Mouse (Mus musculus): ENCODE measurements around the gene Spint1. TPM values are rescaled to one million over a fixed set of nuclear protein-coding genes. Genes with fewer than 3 reads are reported as not detected.

Spint1 gene
- polyA plus RNA-seq, 1 experiment from 2014 or later, result 1.00 TPM

DNA sequence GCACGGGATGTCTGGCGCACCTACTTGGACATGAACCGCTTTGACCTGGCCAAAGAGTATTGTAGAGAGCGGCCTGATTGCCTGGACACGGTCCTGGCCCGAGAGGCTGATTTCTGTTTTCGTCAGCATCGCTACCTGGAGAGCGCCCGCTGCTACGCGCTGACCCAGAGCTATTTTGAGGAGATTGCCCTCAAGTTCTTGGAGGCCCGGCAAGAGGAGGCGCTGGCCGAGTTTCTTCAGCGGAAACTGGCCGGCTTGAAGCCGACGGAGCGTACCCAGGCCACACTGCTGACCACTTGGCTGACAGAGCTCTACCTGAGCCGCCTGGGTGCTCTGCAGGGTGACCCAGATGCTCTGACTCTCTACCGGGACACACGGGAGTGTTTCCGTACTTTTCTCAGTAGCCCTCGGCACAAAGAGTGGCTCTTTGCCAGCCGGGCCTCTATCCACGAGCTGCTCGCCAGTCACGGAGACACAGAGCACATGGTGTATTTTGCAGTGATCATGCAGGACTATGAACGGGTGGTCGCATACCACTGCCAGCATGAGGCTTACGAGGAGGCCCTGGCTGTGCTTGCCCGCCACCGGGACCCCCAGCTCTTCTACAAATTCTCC, 56.7 kb downstream of the Spint1 start:
- Histone ChIP-seq H3K36me3 (peaks cover 83% of the 10 kb centered on the region), H3K27me3 (replicated peaks) (no peaks in the 10 kb centered on the region), H3K27ac (ENCODE audit: poor library complexity, severe bottlenecking) (no peak overlapping the region), H3K4me3 (no peak overlapping the region), H3K4me2 (no peak overlapping the region), H3K9me3 (replicated peaks) (no peaks in the 10 kb centered on the region), H3K9ac (no peak overlapping the region), H3K4me1 (replicated peaks) (peaks cover 12% of the 10 kb centered on the region)
- ATAC-seq (ENCODE audit: insufficient number of reproducible peaks, low FRiP score), result no peak
- 89% methylated on average over 34 of the region's 34 CpGs for WGBS

DNA sequence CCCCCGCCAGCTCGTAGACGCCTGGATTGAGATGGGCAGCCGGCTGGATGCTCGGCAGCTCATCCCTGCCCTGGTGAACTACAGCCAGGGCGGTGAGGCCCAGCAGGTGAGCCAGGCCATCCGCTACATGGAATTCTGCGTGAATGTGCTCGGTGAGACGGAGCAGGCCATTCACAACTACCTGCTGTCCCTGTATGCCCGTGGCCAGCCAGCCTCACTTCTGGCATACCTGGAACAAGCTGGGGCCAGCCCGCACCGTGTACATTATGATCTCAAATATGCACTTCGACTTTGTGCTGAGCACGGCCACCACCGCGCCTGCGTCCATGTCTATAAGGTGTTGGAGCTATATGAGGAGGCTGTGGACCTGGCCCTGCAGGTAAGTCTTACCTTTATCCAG, 57.2 kb downstream of the Spint1 start:
- H3K27ac ChIP-seq (ENCODE audit: poor library complexity, severe bottlenecking), result no peak overlapping the region
- no peak overlapping the region for H3K9ac ChIP-seq
- 92% methylated on average over 18 of the region's 18 CpGs for WGBS
- peaks cover 84% of the 10 kb centered on the region for H3K36me3 ChIP-seq
- peaks cover 9% of the 10 kb centered on the region for H3K4me1 ChIP-seq (replicated peaks)
- no peak for ATAC-seq (ENCODE audit: insufficient number of reproducible peaks, low FRiP score)
- H3K9me3 ChIP-seq (replicated peaks), result no peaks in the 10 kb centered on the region
- no peak overlapping the region for H3K4me3 ChIP-seq
- H3K27me3 ChIP-seq (replicated peaks), result no peaks in the 10 kb centered on the region
- H3K4me2 ChIP-seq, result no peak overlapping the region

DNA sequence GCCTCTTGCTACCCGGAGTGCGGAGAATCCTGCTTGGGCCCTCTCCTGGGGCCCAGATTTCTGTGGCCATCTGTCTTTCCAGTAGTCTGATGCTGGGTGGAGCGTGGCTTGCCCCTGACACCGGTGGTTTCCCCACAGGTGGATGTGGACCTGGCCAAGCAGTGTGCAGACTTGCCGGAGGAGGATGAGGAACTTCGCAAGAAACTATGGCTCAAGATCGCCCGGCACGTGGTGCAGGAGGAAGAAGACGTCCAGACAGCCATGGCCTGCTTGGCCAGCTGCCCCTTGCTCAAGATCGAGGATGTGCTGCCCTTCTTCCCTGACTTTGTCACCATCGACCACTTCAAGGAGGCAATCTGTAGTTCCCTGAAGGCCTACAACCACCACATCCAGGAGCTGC, 59.6 kb downstream of the Spint1 start:
- no peak for ATAC-seq (ENCODE audit: insufficient number of reproducible peaks, low FRiP score)
- H3K9me3 ChIP-seq (replicated peaks), result no peaks in the 10 kb centered on the region
- H3K27me3 ChIP-seq (replicated peaks), result no peaks in the 10 kb centered on the region
- no peak overlapping the region for H3K4me3 ChIP-seq
- H3K27ac ChIP-seq (ENCODE audit: poor library complexity, severe bottlenecking), result no peak overlapping the region
- no peak overlapping the region for H3K9ac ChIP-seq
- H3K36me3 ChIP-seq, result peaks cover 67% of the 10 kb centered on the region
- no peak overlapping the region for H3K4me2 ChIP-seq
- WGBS, result 91% methylated on average over 12 of the region's 12 CpGs
- peaks cover 23% of the 10 kb centered on the region for H3K4me1 ChIP-seq (replicated peaks)

DNA sequence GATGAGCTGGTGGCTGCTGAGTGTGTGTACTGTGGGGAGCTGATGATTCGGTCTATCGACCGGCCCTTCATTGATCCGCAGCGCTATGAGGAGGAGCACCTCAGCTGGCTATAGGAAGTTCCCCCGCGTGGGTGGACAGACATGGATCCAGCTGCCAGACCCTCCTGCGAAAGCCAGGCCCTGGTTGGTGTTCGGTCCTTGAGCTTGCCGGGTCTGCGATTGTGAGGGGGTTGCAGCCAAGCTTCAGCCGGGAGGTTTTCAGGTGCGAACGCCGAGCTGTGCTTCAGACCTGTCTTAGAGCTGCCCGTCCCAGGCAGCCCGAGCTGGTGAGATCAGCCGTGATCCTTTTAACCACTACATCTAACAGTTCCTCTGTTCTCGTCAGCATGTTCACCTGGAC, 60.3 kb downstream of the Spint1 start:
- Histone ChIP-seq H3K4me1 (replicated peaks) (peaks cover 23% of the 10 kb centered on the region), H3K4me3 (no peak overlapping the region), H3K27me3 (replicated peaks) (no peaks in the 10 kb centered on the region), H3K4me2 (no peak overlapping the region), H3K36me3 (peaks cover 60% of the 10 kb centered on the region), H3K9me3 (replicated peaks) (no peaks in the 10 kb centered on the region), H3K27ac (ENCODE audit: poor library complexity, severe bottlenecking) (no peak overlapping the region), H3K9ac (no peak overlapping the region)
- 92% methylated on average over 19 of the region's 19 CpGs for WGBS
- ATAC-seq (ENCODE audit: insufficient number of reproducible peaks, low FRiP score), result no peak

DNA sequence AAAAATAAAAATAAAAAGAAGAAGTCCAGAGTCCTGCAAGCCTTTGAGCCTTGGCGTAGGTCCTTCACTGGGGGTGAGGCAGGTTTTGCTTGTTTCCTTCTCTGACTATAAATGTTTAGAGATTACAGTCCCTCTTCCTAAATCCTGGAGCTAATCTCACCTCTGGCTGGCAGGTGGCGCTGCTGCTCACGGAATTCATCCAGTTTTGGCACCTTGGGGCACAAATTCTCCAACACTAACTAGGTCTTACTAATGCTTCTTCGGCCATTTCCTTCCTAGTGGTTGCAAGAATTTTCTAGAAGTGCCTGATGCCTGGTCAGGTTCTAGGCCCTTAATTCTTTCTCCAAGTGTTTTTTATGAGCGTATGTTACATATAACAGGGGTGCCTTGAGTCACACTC, 61.2 kb downstream of the Spint1 start:
- H3K4me3 ChIP-seq, result no peak overlapping the region
- H3K27me3 ChIP-seq (replicated peaks), result no peaks in the 10 kb centered on the region
- 0 out of 2 replicates have a peak overlapping the region, but pooled peaks have one; percentile 22 for H3K27ac ChIP-seq (ENCODE audit: poor library complexity, severe bottlenecking)
- whole genome bisulfite sequencing, result 38% methylated on average over 5 of the region's 5 CpGs
- no peak for ATAC-seq (ENCODE audit: insufficient number of reproducible peaks, low FRiP score)
- peaks cover 27% of the 10 kb centered on the region for H3K4me1 ChIP-seq (replicated peaks)
- no peak overlapping the region for H3K4me2 ChIP-seq
- H3K36me3 ChIP-seq, result peaks cover 52% of the 10 kb centered on the region
- no peaks in the 10 kb centered on the region for H3K9me3 ChIP-seq (replicated peaks)
- H3K9ac ChIP-seq, result no peak overlapping the region

DNA sequence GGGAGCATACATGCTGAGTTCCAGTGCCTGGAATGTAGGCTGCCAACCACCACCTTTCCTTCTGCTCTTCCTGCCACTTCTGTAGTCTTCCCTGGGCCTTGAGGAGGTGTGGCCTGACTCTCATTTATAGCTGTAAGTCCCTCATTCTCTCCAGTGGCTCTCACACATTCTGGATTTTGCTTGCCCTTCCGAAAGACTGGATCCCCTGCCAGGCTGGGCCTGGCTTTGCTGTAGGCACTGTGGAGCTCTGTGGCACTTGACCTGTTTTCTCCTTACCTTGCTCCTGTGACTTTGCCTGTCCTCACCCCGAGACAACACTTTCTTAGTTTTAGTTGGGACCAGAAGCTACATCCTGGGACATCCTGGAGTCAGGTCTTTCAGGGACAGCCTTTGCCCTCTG, 61.7 kb downstream of the Spint1 start:
- H3K27ac ChIP-seq (ENCODE audit: poor library complexity, severe bottlenecking), result peak overlapping the region; percentile 22; the same call in 1 of the 2 replicates
- ATAC-seq (ENCODE audit: insufficient number of reproducible peaks, low FRiP score), result no peak

More for the DNA sequence above, 61.7 kb downstream of the Spint1 start:
- Histone ChIP-seq H3K4me3 (no peak overlapping the region), H3K4me1 (replicated peaks) (peaks cover 27% of the 10 kb centered on the region), H3K4me2 (no peak overlapping the region), H3K36me3 (peaks cover 47% of the 10 kb centered on the region), H3K9ac (no peak overlapping the region), H3K9me3 (replicated peaks) (no peaks in the 10 kb centered on the region), H3K27me3 (replicated peaks) (no peaks in the 10 kb centered on the region)
- WGBS, result 77% methylated on average over 2 of the region's 2 CpGs

Other genes starting within 250 kb of the Spint1 start
- gene Ccdc32, start 208.0 kb upstream of the Spint1 start, polyA plus RNA-seq (2016; fragmentation: Nextera tagmentation; extraction: Ambion mirVana), result 16.3 and 18.3 TPM in 2 replicates
- gene Rpusd2, start 202.6 kb upstream of the Spint1 start, polyA plus RNA-seq (2016; fragmentation: Nextera tagmentation; extraction: Ambion mirVana), result 4.5 and 5.0 TPM in 2 replicates
- gene Knl1, start 190.2 kb upstream of the Spint1 start, polyA plus RNA-seq (2016; fragmentation: Nextera tagmentation; extraction: Ambion mirVana), result 39.0 and 39.4 TPM in 2 replicates
- 32.2 and 33.3 TPM in 2 replicates for gene Rad51, start 124.6 kb upstream of the Spint1 start, polyA plus RNA-seq (2016; fragmentation: Nextera tagmentation; extraction: Ambion mirVana)
- gene Rmdn3, start 80.3 kb upstream of the Spint1 start, polyA plus RNA-seq (2016; fragmentation: Nextera tagmentation; extraction: Ambion mirVana), result 29.2 and 31.0 TPM in 2 replicates
- 4.5 and 5.0 TPM in 2 replicates for gene Gchfr, start 69.6 kb upstream of the Spint1 start, polyA plus RNA-seq (2016; fragmentation: Nextera tagmentation; extraction: Ambion mirVana)
- 0.34 and 0.46 TPM in 2 replicates for gene Gm14137, start 62.9 kb upstream of the Spint1 start, polyA plus RNA-seq (2016; fragmentation: Nextera tagmentation; extraction: Ambion mirVana)
- gene Zfyve19, start 28.7 kb upstream of the Spint1 start, polyA plus RNA-seq (2016; fragmentation: Nextera tagmentation; extraction: Ambion mirVana), result 31.6 and 36.5 TPM in 2 replicates
- 12.0 and 12.6 TPM in 2 replicates for gene Dnajc17, start 28.6 kb upstream of the Spint1 start, polyA plus RNA-seq (2016; fragmentation: Nextera tagmentation; extraction: Ambion mirVana)
- gene Ppp1r14d, start 7.5 kb upstream of the Spint1 start, polyA plus RNA-seq (2016; fragmentation: Nextera tagmentation; extraction: Ambion mirVana), result not detected in 2 replicates
- 0.10 and 0.13 TPM in 2 replicates for gene Rhov, start 33.9 kb downstream of the Spint1 start, polyA plus RNA-seq (2016; fragmentation: Nextera tagmentation; extraction: Ambion mirVana)
- gene Vps18, start 51.4 kb downstream of the Spint1 start, polyA plus RNA-seq (2016; fragmentation: Nextera tagmentation; extraction: Ambion mirVana), result 15.2 and 15.8 TPM in 2 replicates
- 6.5 and 6.8 TPM in 2 replicates for gene Dll4, start 88.4 kb downstream of the Spint1 start, polyA plus RNA-seq (2016; fragmentation: Nextera tagmentation; extraction: Ambion mirVana)
- 0.12 and 0.31 TPM in 2 replicates for gene Chac1, start 113.9 kb downstream of the Spint1 start, polyA plus RNA-seq (2016; fragmentation: Nextera tagmentation; extraction: Ambion mirVana)
- 3.8 and 4.0 TPM in 2 replicates for gene Ino80, start 240.3 kb downstream of the Spint1 start, polyA plus RNA-seq (2016; fragmentation: Nextera tagmentation; extraction: Ambion mirVana)